Mouse (Mus musculus) limb, embryonic 15.5 days (tissue): ENCODE data around the gene Mtm1. TPM values are rescaled to one million over a fixed set of nuclear protein-coding genes. Genes with fewer than 3 reads are reported as not detected.

Experiments used
- ATAC-seq: fragments of 200-750 bp; cut with Nextera tagmentation; 2 replicates; pipeline ENCODE4 v1.8.0; 2017; ENCODE audit warnings: low read depth, moderate TSS enrichment; ENCODE audit not compliant: insufficient number of reproducible peaks, low FRiP score, low TSS enrichment
- H3K27ac ChIP-seq: fragments of 300-500 bp; sonication (generic); 2 replicates; pipeline ENCODE4 v1.5.1; 2015; ENCODE audit warnings: moderate library complexity, mild to moderate bottlenecking, inconsistent platforms
- H3K27me3 ChIP-seq: fragments of 300-500 bp; sonication (generic); 2 replicates; pipeline ENCODE4 v1.6.1; 2015; ENCODE audit warnings: inconsistent platforms
- H3K36me3 ChIP-seq: fragments of 300-500 bp; sonication (generic); 2 replicates; pipeline ENCODE4 v1.6.1; 2015; ENCODE audit warnings: inconsistent platforms
- H3K4me1 ChIP-seq: fragments of 300-500 bp; sonication (generic); 2 replicates; pipeline ENCODE4 v1.6.1; 2015; ENCODE audit warnings: inconsistent platforms
- H3K4me2 ChIP-seq: fragments of 300-500 bp; sonication (generic); 2 replicates; pipeline ENCODE4 v1.6.1; 2015; ENCODE audit warnings: mild to moderate bottlenecking, inconsistent platforms
- H3K4me3 ChIP-seq: fragments of 300-500 bp; sonication (generic); 2 replicates; pipeline ENCODE4 v1.5.1; 2015; ENCODE audit warnings: mild to moderate bottlenecking, inconsistent platforms
- H3K9ac ChIP-seq: fragments of 300-500 bp; sonication (generic); 2 replicates; pipeline ENCODE4 v1.6.1; 2015; ENCODE audit warnings: inconsistent platforms
- H3K9me3 ChIP-seq: fragments of 300-500 bp; sonication (generic); 2 replicates; pipeline ENCODE4 v1.6.1; 2016; ENCODE audit warnings: inconsistent platforms
- WGBS: fragments of 180-500 bp; shearing (Covaris S2); methylation state at CpG from one replicate; pipeline ENCODE4 v1.1.7; 2015; 5-methylcytosine and 5-hydroxymethylcytosine counted together
- polyA plus RNA-seq: library from polyadenylated mRNA; unstranded; fragments of >200 nt; fragmentation: Nextera tagmentation; extraction: Ambion mirVana; gene quantifications from 2 replicates; pipeline ENCODE4 v1.2.1, GENCODE M21; 2015

Mtm1 gene
- polyA plus RNA-seq, 1 experiment from 2014 or later, result 5.2 TPM

DNA sequence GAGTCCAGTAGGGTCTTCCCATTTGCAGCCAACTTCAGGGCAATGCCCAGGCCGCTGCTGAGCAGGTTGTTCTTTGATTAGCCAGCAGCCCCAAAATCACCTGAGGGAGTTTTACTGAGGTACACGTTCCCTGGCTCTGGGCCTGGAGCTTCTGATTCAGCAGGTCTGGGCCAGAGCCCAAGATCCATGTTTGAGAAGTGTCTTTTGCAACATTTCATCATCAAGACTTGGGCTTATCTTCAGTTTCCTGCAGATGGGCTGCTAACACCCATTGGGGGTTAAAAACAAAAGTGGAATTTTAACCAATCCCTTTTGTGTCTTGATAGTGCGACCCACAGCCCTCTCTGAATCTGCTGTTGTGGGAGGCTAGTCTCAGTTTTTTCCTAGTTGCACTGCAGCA is 10.3 kb downstream of the Mtm1 start:
- no peaks in the 10 kb centered on the region for H3K36me3 ChIP-seq
- H3K27me3 ChIP-seq, result no peaks in the 10 kb centered on the region
- H3K4me1 ChIP-seq, result no peaks in the 10 kb centered on the region
- no peak overlapping the region for H3K4me3 ChIP-seq
- no peak overlapping the region for H3K4me2 ChIP-seq
- 64% methylated on average over 3 of the region's 3 CpGs for WGBS
- no peak overlapping the region for H3K27ac ChIP-seq
- H3K9ac ChIP-seq, result no peak overlapping the region
- no peaks in the 10 kb centered on the region for H3K9me3 ChIP-seq
- ATAC-seq, result no peak

DNA sequence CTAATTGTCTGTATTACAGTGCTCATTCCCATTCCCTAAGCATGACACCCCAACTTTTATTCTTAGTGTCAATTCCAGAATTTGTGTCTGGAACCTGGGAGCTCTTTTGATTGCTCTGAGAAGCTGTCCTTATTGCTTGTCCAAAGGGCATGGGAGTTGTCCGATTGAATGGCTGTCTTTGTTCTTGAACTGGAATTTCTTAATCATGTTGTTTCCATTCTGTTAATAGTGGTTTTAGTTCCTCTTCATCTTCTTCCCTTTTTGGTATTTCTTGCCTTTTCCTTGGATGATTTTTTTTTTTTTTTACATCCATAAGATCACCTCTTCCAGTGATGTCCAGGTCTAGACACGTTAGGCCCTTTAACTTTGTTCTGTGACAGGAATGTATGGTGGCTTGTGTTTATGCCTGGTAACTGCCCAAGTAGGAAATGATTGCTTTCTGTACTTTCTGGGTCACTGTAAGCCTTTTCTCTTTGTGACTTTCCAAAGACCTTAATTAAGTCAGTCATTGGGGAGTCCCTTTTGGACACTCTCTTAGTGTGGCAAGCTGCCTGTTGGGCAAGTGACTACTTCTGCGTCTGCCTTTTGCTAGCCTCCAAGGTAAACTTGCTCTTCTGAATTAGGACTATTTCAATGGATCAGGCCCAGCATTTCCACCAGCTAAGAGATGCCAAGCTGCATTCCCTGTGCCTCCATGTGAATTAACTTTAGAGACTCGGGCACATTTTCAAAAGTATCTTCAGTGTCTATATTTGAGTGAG is 12.3 kb downstream of the Mtm1 start:
- WGBS, result 77% methylated on average over 4 of the region's 4 CpGs
- H3K27ac ChIP-seq, result no peak overlapping the region
- ATAC-seq, result no peak

DNA sequence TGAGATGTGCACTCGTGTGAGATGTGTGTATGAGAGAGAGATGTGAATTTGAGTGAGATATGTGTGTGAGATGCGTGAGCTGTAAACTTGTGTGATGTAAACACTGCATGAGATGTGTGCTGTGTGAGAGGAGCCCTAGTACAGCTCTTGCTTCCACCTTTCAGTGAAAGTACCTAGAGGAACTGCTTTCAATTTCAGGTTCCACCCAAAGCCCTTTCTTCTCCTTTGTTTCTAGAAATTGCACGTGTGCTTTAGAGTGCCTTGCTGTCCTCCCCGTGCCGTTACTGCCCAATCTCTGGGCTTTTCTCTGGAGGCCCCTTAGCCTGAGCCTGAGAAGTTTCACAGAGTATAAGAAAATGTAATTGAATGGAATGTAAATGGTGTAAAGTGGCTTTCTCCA is 16.3 kb downstream of the Mtm1 start:
- WGBS, result 57% methylated on average over 5 of the region's 5 CpGs
- ATAC-seq, result no peak

More for the DNA sequence above, 12.3 kb downstream of the Mtm1 start:
- Histone ChIP-seq H3K4me1 (no peaks in the 10 kb centered on the region), H3K9me3 (no peaks in the 10 kb centered on the region), H3K4me2 (no peak overlapping the region), H3K36me3 (no peaks in the 10 kb centered on the region), H3K9ac (no peak overlapping the region), H3K4me3 (no peak overlapping the region), H3K27me3 (no peaks in the 10 kb centered on the region)

DNA sequence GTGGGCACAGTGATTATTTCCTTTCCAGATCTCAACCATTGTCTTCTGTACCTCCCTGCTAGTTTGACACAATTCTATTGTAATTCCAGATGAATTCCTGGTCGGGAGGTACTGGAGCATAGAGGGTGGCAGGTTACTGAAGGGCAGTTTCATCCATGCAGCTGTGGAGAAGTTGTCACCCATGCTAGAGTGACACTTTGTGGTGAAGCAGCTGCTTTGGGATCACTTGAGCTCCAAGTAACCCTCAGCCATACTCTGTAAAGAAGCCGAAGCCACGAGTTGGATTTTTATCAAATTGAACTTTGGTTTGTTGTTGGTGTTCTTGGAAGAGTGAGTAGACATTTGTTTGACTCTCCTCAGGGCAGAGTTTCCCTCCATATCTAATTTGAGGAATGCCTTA is 17.6 kb downstream of the Mtm1 start:
- Histone ChIP-seq H3K27me3 (no peaks in the 10 kb centered on the region), H3K4me3 (no peak overlapping the region), H3K9me3 (no peaks in the 10 kb centered on the region), H3K4me1 (no peaks in the 10 kb centered on the region), H3K9ac (no peak overlapping the region), H3K27ac (no peak overlapping the region), H3K36me3 (no peaks in the 10 kb centered on the region), H3K4me2 (no peak overlapping the region)
- WGBS, result 79% methylated on average over 3 of the region's 3 CpGs
- ATAC-seq, result no peak

More for the DNA sequence above, 16.3 kb downstream of the Mtm1 start:
- Histone ChIP-seq H3K4me1 (no peaks in the 10 kb centered on the region), H3K9me3 (no peaks in the 10 kb centered on the region), H3K9ac (no peak overlapping the region), H3K36me3 (no peaks in the 10 kb centered on the region), H3K4me2 (no peak overlapping the region), H3K27ac (no peak overlapping the region), H3K4me3 (no peak overlapping the region), H3K27me3 (no peaks in the 10 kb centered on the region)

DNA sequence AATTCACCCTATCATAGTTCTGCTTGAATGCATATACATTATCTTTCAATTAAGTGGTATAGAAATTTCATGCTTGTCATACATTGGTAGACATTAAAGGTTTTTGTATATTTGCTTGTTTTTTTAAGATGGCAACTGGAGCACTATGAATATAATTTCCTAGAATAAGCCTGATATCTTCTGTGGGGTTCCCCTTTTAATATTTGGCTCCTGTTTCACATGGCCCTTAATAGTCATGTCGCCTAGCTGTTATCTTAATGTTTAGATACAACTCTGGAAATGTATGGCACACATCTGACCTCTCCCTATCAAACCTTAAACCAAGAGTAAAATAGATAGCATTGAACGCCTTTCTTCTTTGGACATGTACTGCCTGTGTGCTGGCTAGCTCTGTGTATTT is 20.3 kb downstream of the Mtm1 start:
- H3K4me1 ChIP-seq, result no peaks in the 10 kb centered on the region
- no peaks in the 10 kb centered on the region for H3K27me3 ChIP-seq
- no peak overlapping the region for H3K4me3 ChIP-seq
- ATAC-seq, result no peak
- no peak overlapping the region for H3K4me2 ChIP-seq
- no peak overlapping the region for H3K9ac ChIP-seq
- no peak overlapping the region for H3K27ac ChIP-seq
- H3K9me3 ChIP-seq, result no peaks in the 10 kb centered on the region
- WGBS, result 86% methylated on average over 2 of the region's 2 CpGs
- H3K36me3 ChIP-seq, result no peaks in the 10 kb centered on the region

DNA sequence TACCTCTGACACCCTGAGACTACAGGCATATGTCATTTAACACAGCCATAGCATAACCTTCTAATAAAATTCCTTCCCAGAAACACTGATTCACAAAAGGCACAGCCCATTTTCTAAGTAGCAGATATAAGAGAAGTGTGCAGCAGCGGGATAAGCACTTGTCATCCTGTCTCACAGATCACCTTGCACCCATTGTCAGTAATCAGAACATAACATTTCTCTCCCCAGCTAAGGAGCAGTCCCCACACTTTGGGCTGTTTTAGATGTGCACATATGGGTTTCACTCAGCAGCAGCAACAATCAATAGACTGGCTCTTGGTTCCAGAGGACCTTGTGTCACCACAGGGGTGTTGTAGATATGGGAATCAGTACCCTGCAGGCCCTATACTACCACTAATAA is 45.9 kb downstream of the Mtm1 start:
- Histone ChIP-seq H3K27me3 (no peaks in the 10 kb centered on the region), H3K27ac (no peak overlapping the region), H3K4me1 (no peaks in the 10 kb centered on the region), H3K36me3 (no peaks in the 10 kb centered on the region), H3K9me3 (no peaks in the 10 kb centered on the region), H3K9ac (no peak overlapping the region), H3K4me2 (no peak overlapping the region), H3K4me3 (no peak overlapping the region)
- ATAC-seq, result no peak
- 84% methylated on average over 1 of the region's 1 CpGs for WGBS

DNA sequence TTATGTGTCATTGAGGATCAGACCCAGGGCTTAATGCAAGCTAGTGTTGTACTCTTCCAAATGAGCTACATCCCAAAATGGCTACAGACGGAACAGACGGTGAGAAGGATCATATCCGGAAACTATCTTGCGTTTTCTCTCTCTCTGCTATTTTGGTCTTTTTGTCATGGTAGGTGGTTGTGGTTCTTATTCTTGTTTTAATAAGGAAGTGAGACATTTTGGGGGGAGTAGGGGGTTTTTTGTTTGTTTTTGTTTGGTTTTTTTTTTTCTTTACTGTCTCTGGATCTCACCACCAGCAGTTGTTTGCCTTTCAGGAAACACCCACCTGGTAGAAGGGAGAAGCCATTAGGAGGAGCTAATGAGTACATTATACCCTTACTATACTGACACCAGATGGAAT is 50.3 kb downstream of the Mtm1 start:
- no peak overlapping the region for H3K27ac ChIP-seq

DNA sequence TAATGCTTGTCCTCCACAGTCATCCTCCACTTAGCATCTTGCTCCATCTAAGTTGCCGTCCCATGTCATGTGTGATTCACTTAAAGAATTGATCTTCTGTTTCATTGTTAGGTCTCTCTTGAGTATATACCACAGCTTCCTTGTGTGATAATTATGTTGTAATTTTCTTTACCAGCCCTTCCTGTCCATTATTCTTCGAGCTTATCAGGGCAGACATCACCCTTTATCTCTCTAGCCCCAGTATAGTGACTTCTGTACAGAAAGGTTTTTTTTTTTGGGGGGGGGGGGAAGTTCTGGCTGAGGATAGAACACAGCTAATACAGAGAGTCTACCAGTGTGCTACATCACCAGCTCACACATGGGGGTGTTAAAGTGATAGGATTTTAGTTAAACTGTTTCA is 53.7 kb downstream of the Mtm1 start:
- Histone ChIP-seq H3K27ac (no peak overlapping the region), H3K36me3 (no peaks in the 10 kb centered on the region), H3K4me3 (no peak overlapping the region), H3K27me3 (no peaks in the 10 kb centered on the region), H3K4me2 (no peak overlapping the region), H3K9me3 (no peaks in the 10 kb centered on the region), H3K4me1 (no peaks in the 10 kb centered on the region), H3K9ac (no peak overlapping the region)
- ATAC-seq, result no peak
- 72% methylated on average over 2 of the region's 2 CpGs for WGBS

More for the DNA sequence above, 50.3 kb downstream of the Mtm1 start:
- 98% methylated on average over 4 of the region's 4 CpGs for WGBS
- no peaks in the 10 kb centered on the region for H3K4me1 ChIP-seq
- H3K36me3 ChIP-seq, result no peaks in the 10 kb centered on the region
- H3K9me3 ChIP-seq, result no peaks in the 10 kb centered on the region
- no peak for ATAC-seq
- no peaks in the 10 kb centered on the region for H3K27me3 ChIP-seq
- H3K4me3 ChIP-seq, result no peak overlapping the region
- no peak overlapping the region for H3K9ac ChIP-seq
- H3K4me2 ChIP-seq, result no peak overlapping the region

DNA sequence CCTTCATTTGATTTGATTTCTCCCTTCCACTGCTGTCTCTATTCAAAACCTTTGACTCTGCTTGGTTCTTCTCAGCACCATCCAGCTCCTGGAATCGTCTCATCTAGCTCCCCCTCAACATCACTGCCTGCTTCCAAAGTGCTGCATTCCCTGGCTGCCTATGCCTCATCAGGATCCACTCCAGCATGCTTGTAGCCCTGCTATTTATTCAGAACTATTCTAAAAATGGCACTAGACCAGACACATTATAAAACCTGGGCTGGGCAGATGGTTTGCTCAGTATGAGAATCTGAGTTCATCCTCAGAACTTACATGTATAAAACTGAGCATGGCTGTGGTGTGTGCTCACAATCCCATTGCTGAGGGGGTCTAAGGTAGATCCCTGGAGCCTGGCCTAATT is 58.4 kb downstream of the Mtm1 start:
- no peaks in the 10 kb centered on the region for H3K27me3 ChIP-seq
- 83% methylated on average over 1 of the region's 1 CpGs for WGBS
- no peak overlapping the region for H3K9ac ChIP-seq
- no peak overlapping the region for H3K27ac ChIP-seq
- no peaks in the 10 kb centered on the region for H3K4me1 ChIP-seq
- H3K4me2 ChIP-seq, result no peak overlapping the region
- no peak for ATAC-seq
- H3K36me3 ChIP-seq, result no peaks in the 10 kb centered on the region
- no peaks in the 10 kb centered on the region for H3K9me3 ChIP-seq
- H3K4me3 ChIP-seq, result no peak overlapping the region

DNA sequence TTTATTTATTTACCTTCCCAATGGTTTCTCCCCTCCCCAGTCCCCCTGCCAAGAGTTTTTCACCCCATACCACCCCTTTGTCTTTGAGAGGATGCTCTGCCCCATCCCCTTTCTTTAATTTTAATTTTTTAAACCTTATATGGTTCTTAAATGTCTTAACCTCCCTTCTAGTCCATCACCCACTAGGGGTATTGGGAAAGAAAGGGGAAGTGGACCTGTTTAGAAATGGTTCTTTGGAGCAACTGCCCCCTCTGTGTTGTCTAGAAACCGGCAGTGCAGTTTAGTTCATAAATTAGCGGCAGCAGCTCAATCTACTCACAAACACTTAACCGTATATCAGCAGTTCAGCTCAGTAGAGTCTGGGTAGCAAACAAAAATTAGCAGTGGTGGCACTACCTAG is 63.6 kb downstream of the Mtm1 start:
- no peak for ATAC-seq
- no peak overlapping the region for H3K27ac ChIP-seq
- no peak overlapping the region for H3K4me3 ChIP-seq
- no peaks in the 10 kb centered on the region for H3K27me3 ChIP-seq
- no peak overlapping the region for H3K4me2 ChIP-seq
- 91% methylated on average over 3 of the region's 3 CpGs for WGBS
- H3K36me3 ChIP-seq, result no peaks in the 10 kb centered on the region
- H3K4me1 ChIP-seq, result no peaks in the 10 kb centered on the region
- no peak overlapping the region for H3K9ac ChIP-seq
- no peaks in the 10 kb centered on the region for H3K9me3 ChIP-seq

DNA sequence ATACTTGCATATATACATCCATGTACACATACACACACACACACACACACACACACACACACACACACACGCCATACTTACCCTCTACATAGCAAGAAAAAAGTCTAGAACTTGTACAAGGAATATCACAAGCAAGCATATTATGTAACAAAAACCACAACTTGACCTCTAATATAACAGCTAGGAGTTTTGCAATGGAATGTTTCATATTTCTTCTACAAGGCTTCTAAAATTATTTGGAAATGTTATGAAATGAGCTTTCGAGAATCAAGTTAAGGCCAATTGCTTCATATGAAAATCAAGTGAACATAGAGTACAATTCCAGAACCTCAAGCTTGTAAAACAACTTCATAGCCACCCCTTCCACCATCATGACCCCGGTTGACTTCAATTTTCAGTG is 74.9 kb downstream of the Mtm1 start:
- Histone ChIP-seq H3K4me1 (no peaks in the 10 kb centered on the region), H3K36me3 (no peaks in the 10 kb centered on the region), H3K4me3 (no peak overlapping the region), H3K27me3 (0 out of 2 replicates have a peak, but pooled peaks cover 2% of the 10 kb centered on the region), H3K9ac (no peak overlapping the region), H3K9me3 (no peaks in the 10 kb centered on the region), H3K4me2 (no peak overlapping the region), H3K27ac (no peak overlapping the region)
- ATAC-seq, result no peak
- 87% methylated on average over 3 of the region's 3 CpGs for WGBS

DNA sequence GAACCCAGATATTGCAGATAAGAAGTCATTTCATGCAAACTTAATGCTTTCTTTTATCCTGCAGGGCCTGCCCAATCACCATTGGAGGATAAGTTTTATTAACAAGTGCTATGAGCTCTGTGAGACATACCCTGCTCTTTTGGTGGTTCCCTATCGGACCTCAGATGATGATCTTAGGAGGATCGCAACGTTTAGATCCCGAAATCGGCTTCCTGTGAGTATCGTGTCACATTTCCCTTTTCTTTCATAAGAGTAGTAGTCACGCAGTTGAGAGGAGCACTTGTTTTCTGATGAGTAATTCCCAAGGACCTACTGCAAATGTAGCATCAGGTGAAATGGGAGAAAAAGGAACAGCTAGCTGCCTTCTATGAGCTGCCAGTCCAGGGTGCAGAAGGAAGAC is 76.5 kb downstream of the Mtm1 start:
- Histone ChIP-seq H3K27me3 (0 out of 2 replicates have a peak, but pooled peaks cover 2% of the 10 kb centered on the region), H3K27ac (no peak overlapping the region), H3K9ac (no peak overlapping the region), H3K4me1 (no peaks in the 10 kb centered on the region), H3K4me2 (no peak overlapping the region), H3K4me3 (no peak overlapping the region), H3K9me3 (no peaks in the 10 kb centered on the region), H3K36me3 (no peaks in the 10 kb centered on the region)
- 95% methylated on average over 7 of the region's 7 CpGs for WGBS
- no peak for ATAC-seq

DNA sequence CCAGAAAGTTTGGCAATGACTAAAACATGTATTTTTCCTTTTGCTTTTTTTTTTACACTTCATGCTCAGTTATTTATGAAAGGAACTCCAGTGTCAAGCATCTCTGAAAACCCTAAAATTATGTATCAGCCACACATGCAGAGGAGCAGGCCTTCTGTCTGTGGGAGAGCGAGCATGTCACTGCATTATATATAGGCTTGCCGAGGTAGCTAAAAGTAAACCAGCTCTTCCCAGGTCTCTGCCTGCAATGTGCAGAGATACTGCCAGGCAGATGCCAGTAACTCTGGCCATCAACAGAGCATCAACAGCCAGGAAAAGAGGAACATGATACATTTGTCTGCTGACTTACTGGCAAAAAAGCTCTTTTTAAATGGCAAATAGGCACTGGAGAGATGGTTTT is 83.6 kb downstream of the Mtm1 start:
- 91% methylated on average over 2 of the region's 2 CpGs for WGBS
- Histone ChIP-seq H3K36me3 (no peaks in the 10 kb centered on the region), H3K27ac (no peak overlapping the region), H3K4me2 (no peak overlapping the region), H3K4me3 (no peak overlapping the region), H3K27me3 (no peaks in the 10 kb centered on the region), H3K9me3 (no peaks in the 10 kb centered on the region), H3K9ac (no peak overlapping the region), H3K4me1 (no peaks in the 10 kb centered on the region)
- no peak for ATAC-seq
